Mouse (Mus musculus) embryonic facial prominence, embryonic 11.5 days (tissue): ENCODE measurements around the gene Ccdc117. TPM values are rescaled to one million over a fixed set of nuclear protein-coding genes. Genes with fewer than 3 reads are reported as not detected.

Source experiments
- ATAC-seq: fragments of 200-750 bp; cut with Nextera tagmentation; replicated peaks from 2 replicates; pipeline ENCODE4 v1.8.0; 2017; ENCODE audit warnings: low read depth; ENCODE audit not compliant: insufficient number of reproducible peaks, low FRiP score, low TSS enrichment
- DNase-seq: peaks from one replicate; pipeline ENCODE4 v3.0.0-alpha.2; 2015; ENCODE audit warnings: low spot score
- H3K27ac ChIP-seq: fragments of 300-500 bp; sonication (generic); replicated peaks from 2 replicates; pipeline ENCODE4 v1.5.1; 2014; ENCODE audit warnings: mild to moderate bottlenecking, low read depth, low read length, control low read depth
- H3K27me3 ChIP-seq: fragments of 300-500 bp; sonication (generic); 2 replicates; pipeline ENCODE4 v1.6.1; 2014; ENCODE audit warnings: mild to moderate bottlenecking, low read length, moderate library complexity, mixed read lengths; ENCODE audit not compliant: control insufficient read depth, insufficient read depth
- H3K36me3 ChIP-seq: fragments of 300-500 bp; sonication (generic); replicated peaks from 2 replicates; pipeline ENCODE4 v1.6.1; 2014; ENCODE audit warnings: low read depth, mild to moderate bottlenecking, low read length, moderate library complexity, mixed read lengths; ENCODE audit not compliant: control insufficient read depth, insufficient read depth
- H3K4me1 ChIP-seq: fragments of 300-500 bp; sonication (generic); 2 replicates; pipeline ENCODE4 v1.6.1; 2014; ENCODE audit warnings: low read length, mixed read lengths; ENCODE audit not compliant: control insufficient read depth, insufficient read depth
- H3K4me2 ChIP-seq: fragments of 300-500 bp; sonication (generic); 2 replicates; pipeline ENCODE4 v1.6.1; 2014; ENCODE audit warnings: low read depth, mild to moderate bottlenecking, control low read depth, low read length, moderate library complexity
- H3K4me3 ChIP-seq: fragments of 300-500 bp; sonication (generic); 2 replicates; pipeline ENCODE4 v1.5.1; 2014; ENCODE audit warnings: low read depth, low read length, control low read depth
- H3K9ac ChIP-seq: fragments of 300-500 bp; sonication (generic); replicated peaks from 2 replicates; pipeline ENCODE4 v1.6.1; 2014; ENCODE audit warnings: mild to moderate bottlenecking, control low read depth, low read length
- H3K9me3 ChIP-seq: fragments of 300-500 bp; sonication (generic); replicated peaks from 2 replicates; pipeline ENCODE4 v1.6.1; 2016; ENCODE audit warnings: mild to moderate bottlenecking, low read length, inconsistent platforms, mixed read lengths; ENCODE audit not compliant: control insufficient read depth
- WGBS: fragments of 180-500 bp; shearing (Covaris S2); extraction: QIAGEN DNeasy Blood & Tissue Kit; methylation state at CpG from one replicate; pipeline ENCODE4 v1.1.7; 2014; 5-methylcytosine and 5-hydroxymethylcytosine counted together
- polyA plus RNA-seq: library from polyadenylated mRNA; unstranded; fragments of >200 nt; fragmentation: Nextera tagmentation; extraction: Ambion mirVana; gene quantifications from 2 replicates; pipeline ENCODE4 v1.2.1, GENCODE M21; 2014

The Ccdc117 gene
- polyA plus RNA-seq, 1 experiment from 2014 or later, result 33.1 TPM

- Histone ChIP-seq H3K4me2 (peak overlapping the region; percentile 71), H3K36me3 (peaks cover 10% of the 10 kb centered on the region), H3K4me1 (no peaks in the 10 kb centered on the region), H3K9ac (peak overlapping the region; percentile 97), H3K4me3 (peak overlapping the region; percentile 93), H3K27ac (peak overlapping the region; percentile 82), H3K27me3 (no peaks in the 10 kb centered on the region), H3K9me3 (no peaks in the 10 kb centered on the region)
- DNase-seq, result peak; percentile 42
- under 1% methylated on average over 13 of the region's 13 CpGs for WGBS
- ATAC-seq, result peak; percentile 37; the same call in 1 of the 2 replicates
Measured at GRCm38 (mm10) chr11:5521266-5521515, 20.8 kb downstream of the Ccdc117 start.

GRCm38 (mm10) chr11:5520412-5521265 is 21.3 kb downstream of the Ccdc117 start, which contains the start of gene Xbp1:
TSS of gene Xbp1 (plus strand) at chr11:5520659.
- H3K9ac ChIP-seq, result peak within 1 kb of the TSS; percentile 97
- no peaks in the 10 kb centered on the region for H3K4me1 ChIP-seq
- peak within 1 kb of the TSS; percentile 71 for H3K4me2 ChIP-seq
- H3K27me3 ChIP-seq, result no peaks in the 10 kb centered on the region
- peaks cover 10% of the 10 kb centered on the region for H3K36me3 ChIP-seq
- H3K27ac ChIP-seq, result peak within 1 kb of the TSS; percentile 82
- peak; percentile 98 for ATAC-seq
- DNase-seq, result peak; percentile 96
- WGBS, result under 1% methylated on average over 70 of the region's 72 CpGs
- peak within 1 kb of the TSS; percentile 93 for H3K4me3 ChIP-seq
- H3K9me3 ChIP-seq, result no peaks in the 10 kb centered on the region

- ATAC-seq, result no peak
- DNase-seq, result no peak
- H3K4me3 ChIP-seq, result no peak overlapping the region
- H3K4me1 ChIP-seq, result no peaks in the 10 kb centered on the region
- no peaks in the 10 kb centered on the region for H3K27me3 ChIP-seq
- H3K9me3 ChIP-seq, result no peaks in the 10 kb centered on the region
- H3K9ac ChIP-seq, result no peak overlapping the region
- H3K4me2 ChIP-seq, result no peak overlapping the region
- peaks cover 4% of the 10 kb centered on the region for H3K36me3 ChIP-seq
- H3K27ac ChIP-seq, result no peak overlapping the region
- WGBS, result 81% methylated on average over 3 of the region's 3 CpGs
Measured at GRCm38 (mm10) chr11:5519681-5520080, 22.3 kb downstream of the Ccdc117 start.

GRCm38 (mm10) chr11:5517346-5517745 is 24.6 kb downstream of the Ccdc117 start:
- H3K4me2 ChIP-seq, result no peak overlapping the region
- 86% methylated on average over 6 of the region's 6 CpGs for WGBS
- no peak overlapping the region for H3K9ac ChIP-seq
- no peak overlapping the region for H3K27ac ChIP-seq
- DNase-seq (no peak), ATAC-seq (no peak)
- H3K36me3 ChIP-seq, result no peaks in the 10 kb centered on the region
- no peak overlapping the region for H3K4me3 ChIP-seq
- no peaks in the 10 kb centered on the region for H3K4me1 ChIP-seq
- H3K27me3 ChIP-seq, result no peaks in the 10 kb centered on the region
- no peaks in the 10 kb centered on the region for H3K9me3 ChIP-seq

GRCm38 (mm10) chr11:5516617-5517016 is 25.4 kb downstream of the Ccdc117 start:
- H3K4me2 ChIP-seq, result no peak overlapping the region
- ATAC-seq (no peak), DNase-seq (no peak)
- H3K27me3 ChIP-seq, result no peaks in the 10 kb centered on the region
- no peak overlapping the region for H3K4me3 ChIP-seq
- no peaks in the 10 kb centered on the region for H3K9me3 ChIP-seq
- WGBS, result 91% methylated on average over 14 of the region's 14 CpGs
- no peak overlapping the region for H3K9ac ChIP-seq
- no peak overlapping the region for H3K27ac ChIP-seq
- no peaks in the 10 kb centered on the region for H3K4me1 ChIP-seq
- no peaks in the 10 kb centered on the region for H3K36me3 ChIP-seq

- no peak overlapping the region for H3K27ac ChIP-seq
- DNase-seq, result no peak
- no peaks in the 10 kb centered on the region for H3K27me3 ChIP-seq
- no peak overlapping the region for H3K4me2 ChIP-seq
- H3K4me3 ChIP-seq, result no peak overlapping the region
- H3K36me3 ChIP-seq, result no peaks in the 10 kb centered on the region
- 76% methylated on average over 7 of the region's 7 CpGs for WGBS
- H3K9me3 ChIP-seq, result no peaks in the 10 kb centered on the region
- ATAC-seq, result no peak
- H3K4me1 ChIP-seq, result no peaks in the 10 kb centered on the region
- H3K9ac ChIP-seq, result no peak overlapping the region
Measured at GRCm38 (mm10) chr11:5516151-5516550, 25.8 kb downstream of the Ccdc117 start.

GRCm38 (mm10) chr11:5515655-5516054 is 26.3 kb downstream of the Ccdc117 start:
- Histone ChIP-seq H3K36me3 (no peaks in the 10 kb centered on the region), H3K4me2 (no peak overlapping the region), H3K4me1 (no peaks in the 10 kb centered on the region), H3K9ac (no peak overlapping the region), H3K27ac (no peak overlapping the region), H3K9me3 (no peaks in the 10 kb centered on the region), H3K27me3 (no peaks in the 10 kb centered on the region), H3K4me3 (no peak overlapping the region)
- 78% methylated on average over 6 of the region's 6 CpGs for WGBS
- DNase-seq, result no peak
- ATAC-seq, result no peak

GRCm38 (mm10) chr11:5515196-5515595 is 26.8 kb downstream of the Ccdc117 start:
- no peak overlapping the region for H3K4me3 ChIP-seq
- H3K4me1 ChIP-seq, result no peaks in the 10 kb centered on the region
- WGBS, result 79% methylated on average over 6 of the region's 6 CpGs
- H3K27ac ChIP-seq, result no peak overlapping the region
- ATAC-seq (no peak), DNase-seq (no peak)
- no peak overlapping the region for H3K9ac ChIP-seq
- H3K36me3 ChIP-seq, result no peaks in the 10 kb centered on the region
- no peak overlapping the region for H3K4me2 ChIP-seq
- no peaks in the 10 kb centered on the region for H3K27me3 ChIP-seq
- no peaks in the 10 kb centered on the region for H3K9me3 ChIP-seq
